Mouse (Mus musculus): ENCODE measurements at regions not wholly inside any gene's neighbourhood (a gene's known extent, or its start where the extent isn't known, plus 50 kb on each side); places are given as distances from the start of the nearest gene placed in this dataset.

- DNase-seq = no peak
Observed at GRCm38 (mm10) chr3:60698189-60698588, 225.6 kb downstream of the Mbnl1 start.

- no peak for DNase-seq
Observed at GRCm38 (mm10) chr3:60707139-60707538, 234.5 kb downstream of the Mbnl1 start.

- DNase-seq = no peak
Observed at GRCm38 (mm10) chr3:60712896-60713295, 240.3 kb downstream of the Mbnl1 start.

- no peak for DNase-seq
Observed at GRCm38 (mm10) chr3:60720322-60720721, 247.7 kb downstream of the Mbnl1 start.

- peak; percentile 10 for DNase-seq
Observed at GRCm38 (mm10) chr3:60731331-60731730, 258.7 kb downstream of the Mbnl1 start.

- DNase-seq = peak; percentile 68
Observed at GRCm38 (mm10) chr3:60740543-60741294, 261.9 kb upstream of the P2ry1 start.

GRCm38 (mm10) chr3:60741379-60741778, 261.2 kb upstream of the P2ry1 start:
- DNase-seq = no peak

- no peak for DNase-seq
Observed at GRCm38 (mm10) chr3:60742232-60742631, 260.4 kb upstream of the P2ry1 start.

GRCm38 (mm10) chr3:60745075-60745474, 257.5 kb upstream of the P2ry1 start:
- DNase-seq = no peak

GRCm38 (mm10) chr3:60758568-60758967, 244.0 kb upstream of the P2ry1 start:
- DNase-seq = no peak

- DNase-seq = no peak
Observed at GRCm38 (mm10) chr3:60759046-60759445, 243.5 kb upstream of the P2ry1 start.

- DNase-seq = peak; percentile 70
Observed at GRCm38 (mm10) chr3:60762874-60763273, 239.7 kb upstream of the P2ry1 start.

GRCm38 (mm10) chr3:60765079-60765478, 237.5 kb upstream of the P2ry1 start:
- DNase-seq = no peak

- no peak for DNase-seq
Observed at GRCm38 (mm10) chr3:60768996-60769395, 233.6 kb upstream of the P2ry1 start.

- no peak for DNase-seq
Observed at GRCm38 (mm10) chr3:60771866-60772265, 230.7 kb upstream of the P2ry1 start.

GRCm38 (mm10) chr3:60773383-60773782, 229.2 kb upstream of the P2ry1 start:
- DNase-seq = peak; percentile 65

GRCm38 (mm10) chr3:60785137-60785875, 217.3 kb upstream of the P2ry1 start:
- DNase-seq = peak; percentile 65

- DNase-seq = no peak
Observed at GRCm38 (mm10) chr3:60787989-60788388, 214.6 kb upstream of the P2ry1 start.

- DNase-seq = no peak
Observed at GRCm38 (mm10) chr3:60789441-60789840, 213.2 kb upstream of the P2ry1 start.

GRCm38 (mm10) chr3:60792166-60792565, 210.4 kb upstream of the P2ry1 start:
- DNase-seq = no peak

- DNase-seq = no peak
Observed at GRCm38 (mm10) chr3:60796207-60796606, 206.4 kb upstream of the P2ry1 start.

GRCm38 (mm10) chr3:60797808-60798207, 204.8 kb upstream of the P2ry1 start:
- DNase-seq = no peak

GRCm38 (mm10) chr3:60798461-60798860, 204.1 kb upstream of the P2ry1 start:
- no peak for DNase-seq

- no peak for DNase-seq
Observed at GRCm38 (mm10) chr3:60798862-60799261, 203.7 kb upstream of the P2ry1 start.

Data from kidney, postnatal 10 days (tissue).